Mouse (Mus musculus) cerebellum, adult 18-20 months (tissue): ENCODE data around the gene Slc13a5.

Experiments used
- DNase-seq, 2 experiments: peaks; one replicate each; pipeline ENCODE4 v3.0.0; 2021

Slc13a5 gene

DNA sequence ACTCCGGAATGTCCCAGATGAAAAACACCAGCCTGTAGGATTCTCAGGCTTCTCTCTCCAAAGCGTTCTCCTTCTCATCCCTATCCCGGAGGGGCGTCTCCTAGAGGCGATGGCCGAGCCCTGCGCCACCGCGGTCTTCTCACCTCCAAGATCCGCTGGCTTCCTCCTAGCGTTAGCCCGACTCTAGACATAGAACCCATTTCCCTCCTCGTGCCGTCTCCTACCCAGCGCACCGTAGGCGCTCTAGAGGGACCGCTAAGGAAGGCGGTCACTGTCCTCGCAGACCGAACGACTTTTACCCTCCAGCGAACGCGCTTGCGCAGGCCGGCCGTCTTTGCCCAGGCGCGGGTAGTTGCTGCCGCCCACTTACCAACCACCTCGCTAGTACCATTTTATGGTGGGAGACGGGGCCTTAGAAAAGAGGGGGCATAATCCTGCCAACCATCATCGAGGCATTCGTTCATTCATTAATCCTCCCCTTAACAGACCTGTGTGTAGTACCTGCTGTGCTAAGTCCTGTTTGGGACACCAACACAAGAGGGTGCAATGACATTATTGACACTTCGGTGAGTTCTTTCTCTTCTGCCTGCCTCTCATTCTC is at the start of gene Slc13a5:
Gene Slc13a5, minus strand, starts transcription at position 263 of the 601 bp plus-strand sequence.
- DNase-seq: no peak

DNA sequence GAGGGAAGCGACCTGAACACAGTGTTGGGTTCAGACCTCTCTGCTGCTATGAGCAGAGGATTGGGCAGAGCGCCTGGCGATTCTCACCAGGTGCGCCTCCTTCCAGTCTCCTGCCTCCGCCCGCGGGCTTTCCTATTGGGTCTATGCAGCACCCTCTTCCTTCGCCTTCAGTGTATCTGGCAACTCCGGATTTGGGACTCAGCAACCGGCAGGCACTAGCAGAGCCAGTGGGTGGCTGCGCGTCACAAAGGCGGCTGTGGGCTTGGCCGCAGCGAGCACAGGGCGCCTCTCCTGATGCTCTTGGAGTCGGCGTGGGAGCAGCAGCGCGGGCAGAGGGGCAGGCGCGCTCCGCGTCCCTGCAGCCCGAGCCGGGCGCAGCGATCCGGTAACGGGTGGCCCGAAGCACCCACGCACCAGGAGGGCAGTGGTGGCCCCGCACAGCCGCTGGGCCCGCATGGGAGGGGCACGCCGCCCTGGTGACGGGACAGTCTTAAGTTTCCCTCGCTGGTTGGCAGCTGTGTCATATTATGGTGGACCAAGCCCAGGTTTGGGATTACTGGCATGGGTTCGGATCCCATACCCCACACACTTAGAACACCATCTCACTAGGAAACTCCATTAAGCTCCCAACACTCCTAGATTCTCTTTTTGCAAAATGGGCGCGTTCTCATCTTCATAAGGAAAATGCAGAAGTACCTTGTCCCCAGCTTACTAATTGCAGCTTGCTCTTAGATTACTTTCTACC is 47.3 kb upstream of the Slc13a5 start, which contains the start of gene Fbxo39:
Gene Fbxo39, plus strand, starts transcription at position 294 of the 745 bp plus-strand sequence.
- DNase-seq: no peak

DNA sequence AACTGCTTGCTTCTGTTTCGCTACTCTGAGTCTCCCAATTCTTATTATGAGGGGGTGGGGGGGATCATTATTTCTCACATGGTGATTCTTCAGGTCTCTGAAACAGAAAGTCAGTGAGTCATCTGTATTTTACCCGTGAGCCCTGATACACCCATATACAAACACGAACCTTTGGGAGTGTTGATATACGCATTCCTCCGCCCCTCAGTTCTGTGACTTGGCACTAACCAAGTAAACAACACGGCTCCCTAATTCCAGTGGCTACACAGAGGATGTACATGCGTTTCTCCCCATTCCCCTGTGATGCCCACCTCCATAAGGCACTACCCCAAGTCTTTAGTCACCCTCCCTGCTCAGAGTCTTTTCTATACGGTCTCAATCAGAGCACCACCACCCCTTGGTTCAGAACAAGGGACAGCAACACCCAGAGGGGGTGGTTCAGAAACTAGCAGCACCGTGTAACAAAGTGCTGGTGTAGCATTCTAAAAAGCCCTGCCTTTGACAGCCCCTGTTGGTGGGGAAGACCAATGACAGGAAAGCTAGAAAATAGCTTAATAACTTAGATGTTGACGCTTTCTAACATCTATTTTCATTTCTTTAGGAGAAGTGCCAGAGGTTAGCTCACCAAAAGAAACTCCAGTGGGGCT is 44.5 kb upstream of the Slc13a5 start:
- no peak for DNase-seq

DNA sequence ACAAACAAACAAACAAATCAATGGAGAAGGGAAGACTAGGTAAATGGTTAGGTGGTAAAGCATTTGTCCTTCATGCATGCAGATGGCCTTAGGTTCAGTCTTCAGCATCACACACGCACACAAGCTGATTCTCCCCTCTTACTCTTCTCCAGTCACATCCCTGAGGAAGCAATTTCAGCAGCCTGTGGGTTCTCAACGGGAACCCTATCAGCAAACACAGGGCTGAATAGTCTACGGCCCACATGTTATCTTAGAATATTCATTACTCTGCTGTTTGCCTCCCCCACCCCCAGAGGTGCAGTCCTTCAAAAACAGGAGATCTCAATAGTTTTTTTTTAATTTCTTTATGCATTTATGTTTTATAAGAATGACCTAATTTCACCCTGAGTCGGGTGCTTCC is 43.5 kb upstream of the Slc13a5 start:
- DNase-seq: no peak

DNA sequence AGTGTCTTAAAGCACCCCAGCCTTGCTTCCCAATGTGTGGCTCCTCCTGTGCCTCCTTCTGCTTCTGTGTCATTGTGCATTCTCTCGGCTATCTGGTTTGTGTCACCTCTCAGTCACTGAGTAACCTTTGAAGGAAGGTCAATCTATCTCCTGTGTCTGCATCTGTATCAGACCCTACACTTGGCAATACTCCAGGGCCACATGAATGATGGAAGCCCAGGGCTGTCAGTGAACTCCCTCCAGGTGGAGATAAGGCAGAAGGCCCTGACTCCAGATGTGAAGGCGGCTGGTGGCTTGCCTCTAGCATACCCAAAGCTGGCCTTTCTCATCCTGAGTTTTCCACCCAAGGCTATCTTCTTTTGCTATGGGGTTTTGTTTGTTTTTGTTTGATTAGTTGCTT is 42.0 kb upstream of the Slc13a5 start:
- DNase-seq: no peak

DNA sequence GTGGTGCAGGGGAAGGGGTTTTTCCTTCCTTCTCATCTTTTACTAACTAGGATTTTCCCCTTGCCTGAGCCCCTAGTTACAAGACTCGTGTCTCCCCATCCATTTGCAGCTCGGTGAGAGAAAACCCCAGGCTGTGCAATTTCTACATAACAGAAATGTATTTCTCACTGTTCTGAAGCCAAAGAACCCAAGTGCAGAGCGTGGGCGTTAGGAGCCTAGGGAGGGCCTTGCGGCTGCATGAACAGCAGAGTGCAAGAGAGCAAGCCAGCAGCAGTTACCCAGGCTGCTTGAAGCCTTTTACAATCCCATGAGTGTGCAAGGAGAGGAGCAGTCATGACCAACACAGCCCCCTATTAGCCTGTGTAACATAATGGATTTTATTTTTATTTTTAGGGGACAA is 40.4 kb upstream of the Slc13a5 start:
- no peak for DNase-seq

DNA sequence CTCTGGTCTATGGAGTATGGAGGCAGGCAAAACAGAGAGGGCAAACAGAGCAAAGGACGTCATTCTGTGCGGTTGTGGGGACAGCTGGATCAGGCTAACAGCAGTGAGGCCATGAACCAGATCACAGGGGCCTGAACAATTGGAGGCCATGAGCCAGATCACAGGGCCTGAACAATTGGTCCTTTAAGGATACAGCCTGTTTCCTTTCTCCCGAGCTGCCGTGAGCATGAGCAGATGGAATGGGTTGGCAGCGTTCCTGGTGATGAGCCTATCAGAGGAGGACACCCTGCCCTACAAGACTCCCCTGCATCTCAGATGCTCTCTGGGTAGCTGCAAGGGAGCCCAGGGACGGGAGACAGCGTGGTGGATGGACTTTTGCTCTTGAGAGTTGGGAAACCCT is 35.2 kb upstream of the Slc13a5 start:
- DNase-seq: peak; percentile 68 to 76

DNA sequence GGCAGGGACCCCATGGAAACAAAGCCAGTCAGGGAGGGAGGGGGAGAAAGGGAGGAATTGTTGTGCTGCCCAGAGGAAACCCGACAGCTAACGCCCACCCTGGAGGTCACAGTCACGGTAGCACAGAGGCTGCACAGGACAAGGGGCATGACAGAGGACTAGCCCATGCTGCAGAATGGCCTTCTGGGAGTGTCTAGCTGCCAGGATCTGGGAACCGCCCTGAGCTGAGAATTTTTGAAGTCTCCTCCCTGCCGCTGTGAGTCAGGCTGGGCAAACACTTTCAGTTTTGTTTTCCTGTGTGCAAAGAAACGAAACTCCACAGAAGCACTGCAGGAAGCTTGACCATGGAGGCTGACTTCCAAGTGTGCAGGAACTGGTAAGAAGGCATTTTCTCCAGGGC is 34.3 kb upstream of the Slc13a5 start, which contains the start of gene Xaf1:
Gene Xaf1, plus strand, starts transcription at position 296 of the 400 bp plus-strand sequence.
- DNase-seq: no peak

DNA sequence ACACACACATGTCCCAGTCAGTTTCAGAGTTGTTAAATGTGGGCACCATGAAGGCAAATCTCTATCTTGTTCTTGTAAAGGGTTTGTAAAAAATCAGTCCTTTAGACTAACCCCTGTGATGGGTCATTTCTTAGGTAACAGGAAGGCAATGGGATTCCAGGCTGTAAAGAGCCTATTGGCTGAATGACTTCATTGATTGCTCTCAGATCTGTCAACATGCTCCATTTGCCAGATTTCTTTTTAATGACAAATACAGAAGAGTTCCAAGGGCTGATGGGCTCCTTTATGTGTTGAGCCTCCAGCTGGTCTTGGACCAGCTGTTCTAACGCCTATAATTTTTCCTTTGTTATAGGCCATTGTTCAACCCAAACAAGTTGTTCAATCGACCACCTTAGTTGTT is 26.1 kb upstream of the Slc13a5 start:
- DNase-seq: no peak

DNA sequence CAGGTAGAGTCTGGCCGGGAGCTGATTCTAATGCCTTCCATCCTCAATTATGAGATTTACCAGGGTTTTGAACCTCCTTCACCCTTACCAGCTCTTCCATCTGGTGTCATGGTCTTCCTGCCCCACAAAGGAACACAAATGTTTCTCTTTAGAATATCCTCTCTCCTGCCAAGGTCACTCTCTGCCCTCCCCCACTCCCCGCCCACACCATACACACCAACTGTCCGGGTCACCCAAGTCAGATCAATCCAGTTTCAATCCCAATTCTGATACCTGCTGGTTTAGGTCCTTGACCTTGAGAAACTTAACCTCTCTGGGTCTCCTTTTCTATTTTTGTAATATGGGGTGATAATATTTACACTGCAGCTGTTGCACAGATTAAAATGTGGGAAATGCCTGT is 20.5 kb upstream of the Slc13a5 start:
- no peak for DNase-seq

DNA sequence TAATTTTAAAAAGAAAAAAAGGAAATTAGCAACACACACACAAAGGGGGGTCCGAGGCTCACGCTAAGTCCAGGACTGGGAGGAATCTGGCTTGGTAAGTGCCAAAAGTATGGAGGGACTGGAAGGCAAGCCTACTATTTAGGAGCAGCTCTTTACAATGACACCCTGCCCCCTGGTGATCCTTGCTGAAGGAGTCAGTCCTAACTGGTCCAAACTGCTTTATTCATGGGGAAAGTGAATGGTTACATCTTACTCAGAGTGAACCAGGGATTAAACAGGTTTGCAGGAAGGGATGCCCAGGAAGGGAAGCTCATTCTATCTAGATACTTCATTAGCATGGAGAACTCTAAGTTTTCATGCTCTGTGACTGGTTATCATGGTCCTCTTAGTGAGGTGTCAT is 20.1 kb upstream of the Slc13a5 start:
- DNase-seq: no peak

DNA sequence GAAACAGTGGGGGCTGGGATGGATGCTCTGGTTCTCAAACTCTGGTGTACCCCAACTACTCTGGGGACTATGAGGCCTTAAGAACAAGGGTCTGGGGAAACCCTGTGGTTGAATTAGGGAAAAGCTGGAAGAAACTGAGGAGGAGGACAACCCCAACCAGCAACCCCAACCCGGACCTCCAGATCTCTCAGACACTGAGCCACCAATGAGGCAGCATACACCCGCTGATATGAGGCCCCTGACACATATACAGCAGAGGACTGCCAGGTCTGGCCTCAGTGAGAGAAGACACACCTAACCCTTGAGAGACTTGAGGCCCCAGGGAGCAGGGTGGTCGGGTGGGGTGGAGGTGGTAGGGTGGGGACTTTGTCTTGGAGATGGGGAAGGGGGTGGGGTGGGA is 19.6 kb upstream of the Slc13a5 start:
- no peak for DNase-seq

DNA sequence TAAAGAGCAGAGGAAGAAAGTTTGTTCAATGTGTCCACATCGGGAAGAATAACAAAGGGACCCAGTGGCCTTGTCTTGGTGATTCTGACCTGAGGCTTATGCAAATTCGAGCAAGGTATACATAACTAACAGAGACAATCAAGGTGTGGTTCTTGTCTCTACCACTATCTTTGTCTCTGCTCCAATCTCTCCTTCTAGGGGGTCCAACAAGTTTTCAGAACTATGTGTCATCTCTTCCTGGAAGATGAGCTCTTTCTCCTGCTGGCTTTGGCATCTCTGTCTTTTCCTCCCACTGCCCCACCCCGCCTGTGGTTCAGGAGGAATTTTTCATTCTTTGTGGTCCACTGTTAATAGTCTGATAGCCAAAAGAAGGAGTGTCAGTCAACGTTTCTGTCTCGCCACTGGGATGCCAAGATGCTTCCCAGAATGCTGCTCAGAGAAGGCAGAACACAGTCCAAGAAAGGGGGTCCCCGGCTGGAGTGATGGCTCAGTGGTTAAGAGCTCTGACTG is 19.0 kb upstream of the Slc13a5 start:
- no peak for DNase-seq

DNA sequence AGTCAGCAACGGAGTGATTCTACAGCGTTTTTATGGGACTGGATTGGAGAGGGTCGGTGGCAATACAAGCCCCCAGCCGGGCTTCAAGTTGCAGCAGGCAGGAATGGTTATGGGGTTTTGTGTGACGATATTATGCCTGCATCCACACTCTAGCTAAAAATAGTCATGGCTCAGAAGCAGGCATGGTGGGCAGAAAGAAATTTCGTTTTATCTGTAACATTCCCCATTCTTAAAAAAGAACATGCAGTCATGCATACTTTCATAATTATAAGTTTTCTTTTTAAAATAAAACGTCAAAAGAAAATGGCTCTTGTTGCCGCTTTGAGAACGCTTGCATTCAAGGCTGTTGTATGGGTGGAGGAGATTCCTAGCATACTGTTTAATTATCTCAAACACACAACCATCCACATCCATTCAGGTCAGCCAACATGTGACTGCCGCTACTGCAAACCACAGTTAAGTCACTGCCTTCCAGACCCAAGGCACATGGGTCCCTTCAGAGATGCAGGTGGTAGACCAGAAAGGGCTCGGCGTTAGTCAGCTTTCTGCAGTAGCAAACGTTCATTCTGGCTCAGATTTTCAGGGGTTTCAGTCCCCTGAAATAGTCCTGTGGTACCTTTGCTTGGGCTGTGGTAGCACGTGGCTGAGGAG is 17.6 kb upstream of the Slc13a5 start:
- DNase-seq: no peak

DNA sequence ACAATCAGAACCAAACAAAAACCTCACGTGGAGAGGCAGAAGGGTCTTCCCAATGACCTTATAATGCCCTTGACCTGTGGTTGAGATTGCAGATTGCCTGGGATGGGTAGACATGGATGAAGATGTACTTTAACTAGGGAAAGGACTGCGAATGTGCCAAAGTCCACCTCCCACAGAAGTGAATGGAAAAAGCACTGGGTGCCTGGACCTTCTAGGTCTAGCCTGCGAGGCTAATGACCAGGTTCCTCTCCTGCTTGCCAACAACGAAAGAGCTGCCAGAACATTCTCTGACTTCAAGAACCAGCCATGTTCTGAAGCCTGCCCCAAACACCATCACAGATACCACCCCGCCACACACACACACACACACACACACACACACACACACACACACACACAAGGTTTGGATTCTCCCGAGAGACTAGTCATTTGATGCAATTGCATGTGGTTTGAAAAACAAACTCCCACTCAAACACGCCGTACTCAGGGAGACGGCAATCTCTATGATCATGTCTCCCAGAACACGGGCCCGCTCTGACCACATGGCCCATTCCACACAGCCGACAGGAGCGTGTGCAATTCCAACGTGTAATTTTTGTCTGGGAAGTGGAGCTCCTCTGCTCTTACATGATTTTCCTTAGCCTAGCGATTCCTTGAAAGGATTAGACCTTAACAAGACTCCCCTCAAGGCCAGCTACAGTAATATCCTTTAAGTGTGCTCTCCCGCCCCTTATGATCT is 16.6 kb upstream of the Slc13a5 start:
- DNase-seq: no peak

DNA sequence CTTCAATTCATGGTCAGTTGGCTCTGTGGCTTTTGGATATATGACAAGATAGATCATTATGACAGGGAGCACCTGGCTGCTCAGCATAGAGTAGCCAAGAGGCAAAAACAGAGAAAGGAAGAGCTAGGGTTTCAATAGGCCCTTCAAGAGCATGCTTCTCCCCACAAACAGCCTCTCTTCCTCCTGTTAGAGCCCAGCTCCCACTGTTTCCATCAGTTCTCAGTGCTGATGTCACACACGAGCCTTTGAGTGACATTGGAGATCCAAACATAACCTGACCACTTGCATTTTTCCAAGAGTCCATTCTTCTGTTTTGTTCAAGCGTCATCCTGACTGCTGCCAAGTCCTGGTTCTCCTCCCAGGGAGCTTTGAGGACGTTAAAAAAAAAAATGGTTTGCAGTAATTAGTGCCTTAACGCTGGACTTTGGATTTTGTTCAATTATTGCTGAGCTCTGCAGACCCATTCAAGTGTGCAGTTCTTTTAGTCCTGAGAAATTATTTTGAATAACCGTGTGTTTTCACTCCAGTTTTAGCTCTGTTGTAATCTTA is 14.9 kb upstream of the Slc13a5 start:
- DNase-seq: no peak

DNA sequence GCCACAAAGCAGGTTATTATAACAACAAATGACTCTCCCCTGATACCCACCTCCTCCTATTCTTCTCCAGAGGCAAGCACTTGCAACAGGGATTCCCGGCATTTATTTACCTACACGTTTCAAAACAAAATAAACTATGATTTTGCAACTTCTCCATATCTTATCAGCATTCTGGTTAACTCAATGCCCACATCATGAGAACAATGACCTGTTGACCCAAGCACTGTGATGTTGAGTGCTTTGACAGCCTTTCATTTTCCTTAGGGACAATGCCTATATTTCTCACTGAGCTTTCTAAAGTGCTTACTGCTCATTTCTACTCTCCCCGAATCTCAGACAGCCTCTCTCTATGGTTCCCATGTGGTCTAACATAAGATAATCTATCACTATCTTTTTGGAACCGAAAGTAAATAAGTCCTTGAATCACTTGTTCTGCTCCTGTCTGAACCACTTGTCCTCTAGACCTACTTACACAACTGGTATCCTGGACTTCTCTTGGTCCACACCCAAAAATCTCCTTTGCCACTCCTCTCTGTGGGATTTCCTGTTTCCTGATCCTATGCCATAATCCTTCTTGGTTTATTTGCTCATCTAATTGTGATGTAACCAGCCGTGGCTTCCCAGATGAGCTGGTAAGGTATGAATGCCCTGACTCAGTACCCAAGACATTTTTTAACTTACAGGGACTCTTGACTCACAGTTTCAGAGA is 14.3 kb upstream of the Slc13a5 start:
- no peak for DNase-seq

DNA sequence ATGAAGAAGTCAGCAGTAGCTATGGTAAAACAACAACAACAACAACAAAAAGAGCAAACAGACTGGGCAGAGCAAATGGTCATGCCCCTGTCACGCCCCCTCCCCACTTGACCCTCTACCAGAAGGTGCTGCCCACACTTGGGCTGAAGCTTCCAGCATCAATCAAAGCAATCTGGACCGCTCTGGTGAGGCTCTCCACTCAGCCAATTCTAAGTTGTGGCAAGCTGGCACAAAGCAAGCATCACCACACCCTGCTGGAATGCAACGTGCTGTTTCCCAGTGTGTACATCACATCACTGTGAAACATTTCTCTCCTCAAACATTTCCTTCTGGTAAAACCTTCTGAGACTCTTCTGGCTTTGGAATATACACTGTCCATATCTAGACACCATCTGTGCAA is 6.3 kb upstream of the Slc13a5 start:
- DNase-seq: no peak

DNA sequence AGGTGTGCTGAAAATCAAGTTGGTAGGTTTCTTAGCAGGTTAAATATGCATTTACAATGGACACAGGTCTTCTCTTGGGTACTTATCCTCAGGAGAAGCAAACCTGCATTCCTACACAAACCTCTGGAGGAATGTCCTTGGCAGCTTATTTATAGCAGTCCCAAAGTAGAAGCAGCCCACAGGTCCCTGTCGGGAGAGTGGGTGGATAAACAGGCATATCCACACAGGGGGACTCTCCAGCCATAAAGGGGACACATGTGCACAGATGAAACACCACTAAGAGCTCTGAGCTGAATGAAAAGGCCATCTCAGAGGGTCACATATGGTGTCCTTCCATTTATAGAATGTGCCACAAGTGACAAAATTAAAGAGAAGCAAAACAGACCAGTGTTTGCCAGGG is 4.7 kb upstream of the Slc13a5 start:
- DNase-seq: no peak

DNA sequence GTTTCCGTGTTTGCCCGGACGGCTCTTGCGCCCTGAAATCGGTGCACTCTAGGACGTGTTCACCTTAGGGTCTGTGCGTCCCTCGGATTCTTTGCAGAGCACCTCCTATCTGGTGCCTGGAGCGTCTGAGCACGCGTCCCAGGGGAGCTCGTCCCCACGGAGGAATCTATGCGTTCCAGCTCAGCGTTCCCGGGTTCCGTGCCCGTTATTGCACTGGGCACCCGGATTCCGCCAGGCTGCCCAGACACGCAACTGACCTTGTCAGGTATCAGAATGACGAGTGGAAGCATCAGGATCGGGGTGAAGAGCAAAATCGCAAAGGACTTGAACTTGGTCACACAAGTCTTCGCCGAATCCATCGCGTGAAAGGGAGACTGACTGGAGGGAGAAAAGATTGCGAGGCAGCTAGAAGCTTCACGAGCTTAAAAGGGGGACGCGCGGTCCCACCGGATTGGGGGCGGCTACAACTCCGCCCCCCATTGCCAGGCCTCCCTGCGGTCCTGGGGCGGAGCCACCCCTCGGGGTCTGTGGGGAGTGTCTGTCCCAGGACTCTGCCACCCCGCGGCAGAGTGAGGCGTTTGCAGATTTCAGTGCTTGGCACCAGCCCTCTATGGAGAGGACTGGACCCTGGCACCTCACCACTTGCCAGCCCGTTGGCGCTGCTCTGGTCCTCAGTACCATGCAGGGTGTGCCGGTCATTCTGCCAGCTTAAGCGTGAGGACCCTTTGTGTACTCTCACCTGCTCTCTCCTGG is 639 bp downstream of the Slc13a5 start:
- DNase-seq: peak; percentile 21 to 24

DNA sequence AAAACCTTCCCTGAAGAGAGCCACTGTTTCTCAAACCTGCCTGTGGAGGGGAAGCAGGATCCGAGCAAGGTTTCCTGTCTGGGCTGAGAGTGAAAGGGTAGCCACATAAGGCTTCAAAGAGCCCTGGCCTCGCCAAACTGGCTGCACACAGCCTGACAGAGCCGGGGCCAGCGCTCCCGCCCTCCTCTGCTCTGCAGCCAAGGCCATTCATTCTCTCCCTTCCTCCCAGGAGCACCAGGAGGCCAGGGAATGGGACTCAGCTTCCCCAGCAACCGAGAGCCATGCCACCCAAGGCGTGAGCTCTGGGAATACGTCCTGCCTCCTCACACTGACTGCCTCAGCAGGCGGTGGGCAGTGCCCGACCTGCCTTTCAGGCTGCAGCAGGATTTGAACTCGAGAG is 1.5 kb downstream of the Slc13a5 start:
- DNase-seq: peak; percentile 3 to 6
